In genomic region chr5:115486726-115487125, GRCm38 (mm10) we compare ENCODE assay signal across 19 mouse cellular contexts. TPM values are rescaled to one million over a fixed set of nuclear protein-coding genes. Genes with fewer than 3 reads are reported as not detected.
"Had no signal": no experiment of that assay in that cellular context is flagged by ENCODE, and none has a peak within 500 bp of the region (broad histone marks: within the 10 kb centered on the region; RNA-seq: fewer than 3 reads in every experiment).

No protein-coding gene starts in this region.

- H3K27me3 ChIP-seq: lung, embryonic 15.5 days; megakaryocyte, embryonic 14.5 days; stomach, embryonic 15.5 days had no signal

- H3K27ac ChIP-seq: lung, embryonic 15.5 days; macrophage; midbrain, embryonic 12.5 days; neural tube, embryonic 12.5 days; stomach, embryonic 15.5 days; stomach, postnatal 0 days had no signal

- H3K4me3 ChIP-seq: lung, embryonic 15.5 days; megakaryocyte, embryonic 14.5 days; midbrain, embryonic 12.5 days; neural tube, embryonic 12.5 days; stomach, embryonic 15.5 days had no signal

- H3K9me3 ChIP-seq: lung, embryonic 15.5 days; megakaryocyte, embryonic 14.5 days; midbrain, embryonic 12.5 days; neural tube, embryonic 12.5 days; stomach, embryonic 15.5 days had no signal

- H3K4me2 ChIP-seq: lung, embryonic 15.5 days; midbrain, embryonic 12.5 days; neural tube, embryonic 12.5 days; stomach, embryonic 15.5 days had no signal

- ATAC-seq: liver, postnatal 0 days; lung, postnatal 0 days had no signal

- DNase-seq: liver, postnatal 0 days; lung, adult 2 months; lung, postnatal 14 days; lung, postnatal 36 days; midbrain, embryonic 14.5 days; right cerebral cortex, postnatal 14 days; thymus, adult 2 months; thymus, postnatal 25 days; thymus, postnatal 4 days had no signal

- H3K9ac ChIP-seq: liver, postnatal 0 days; lung, embryonic 15.5 days; midbrain, embryonic 12.5 days; neural tube, embryonic 12.5 days; stomach, embryonic 15.5 days had no signal

- H3K36me3 ChIP-seq: lung, embryonic 15.5 days; midbrain, embryonic 12.5 days; neural tube, embryonic 12.5 days; stomach, embryonic 15.5 days had no signal

RNA-seq across cellular contexts. Expression of gene Pla2g1b, which starts 20.7 kb away (rescaled TPM):
- polyA plus RNA-seq: liver, postnatal 0 days; macrophage; midbrain, embryonic 12.5 days; midbrain, embryonic 14.5 days; midbrain, postnatal 0 days; neural tube, embryonic 12.5 days; urinary bladder, adult 2 months had no signal

RNA-seq across cellular contexts. Expression of gene Msi1, which starts 57.3 kb away (rescaled TPM):
- polyA plus RNA-seq: macrophage had no signal
